Mouse (Mus musculus) thymus, postnatal 25 days (tissue): ENCODE measurements around the gene Dapp1.
"Not testable (repeated sequence)": the region's sequence is repeated elsewhere in the genome, so short reads cannot be mapped to it uniquely, and the experiment has no call there.

Experiments used
- DNase-seq: peaks from one replicate; pipeline ENCODE4 v3.0.0; 2022

Dapp1 gene

DNA sequence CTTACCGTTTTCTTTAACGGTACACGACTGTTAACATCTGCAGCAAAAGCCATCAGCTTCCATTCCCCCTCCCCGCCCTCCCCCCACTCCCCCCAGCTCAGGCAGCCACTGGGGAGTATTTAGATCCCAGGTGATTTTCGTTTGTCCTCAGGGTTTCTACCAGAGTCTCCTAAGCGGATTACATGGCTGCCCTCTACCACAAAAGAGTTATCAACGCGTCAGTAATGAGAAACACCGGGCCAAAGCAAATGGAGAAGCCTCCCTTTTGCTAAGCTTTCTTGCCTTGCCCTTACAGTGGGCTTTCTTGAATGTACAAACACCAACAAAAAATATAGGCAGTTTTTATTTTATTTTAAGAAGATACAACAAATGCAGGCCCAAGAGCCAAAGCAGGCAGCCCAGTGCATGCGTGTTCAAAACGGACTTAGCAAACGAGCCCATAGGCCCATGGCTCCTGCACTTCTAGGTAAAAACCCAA, 63.6 kb downstream of the Dapp1 start:
- DNase-seq: no peak

DNA sequence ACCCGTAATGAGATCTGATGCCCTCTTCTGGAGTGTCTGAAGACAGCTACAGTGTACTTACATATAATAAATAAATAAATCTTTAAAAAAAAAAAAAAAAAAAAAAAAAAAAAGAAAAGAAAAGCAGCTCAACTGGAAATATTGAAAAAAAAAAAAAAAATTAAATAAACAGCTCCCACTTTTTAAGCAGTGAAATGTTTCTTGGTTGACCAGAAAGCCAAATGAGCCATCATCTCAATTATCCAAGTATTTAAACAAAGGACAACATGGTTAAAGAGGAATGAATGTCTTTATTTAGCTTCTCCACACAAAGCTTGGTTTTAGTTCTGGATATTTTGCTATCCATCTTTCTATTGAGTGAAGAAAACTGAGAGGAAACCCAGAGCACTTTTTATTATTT, 66.8 kb downstream of the Dapp1 start:
- DNase-seq: not testable (repeated sequence)

- no peak for DNase-seq
Observed at GRCm38 (mm10) chr3:137913093-137913492, 68.3 kb downstream of the Dapp1 start.

DNA sequence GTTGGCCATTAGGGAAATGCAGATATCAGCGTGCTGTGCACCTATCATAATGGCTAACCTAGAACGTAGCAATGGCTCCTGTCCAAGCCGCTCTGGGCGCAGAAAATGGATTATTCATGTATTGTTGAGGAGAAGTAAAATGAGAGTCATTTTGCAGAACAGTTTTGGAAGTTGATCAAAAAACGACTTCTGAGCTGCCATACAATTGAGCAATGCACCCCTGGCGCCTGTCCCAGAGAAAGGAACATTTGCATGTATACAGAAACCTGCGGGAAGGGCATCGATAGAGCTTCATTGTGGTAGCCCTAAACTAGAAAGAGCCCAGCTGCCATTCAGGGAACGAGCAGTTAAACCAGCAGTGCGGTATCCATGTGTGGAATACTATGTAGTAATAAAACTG, 81.2 kb downstream of the Dapp1 start:
- DNase-seq: no peak

- DNase-seq: no peak
Observed at GRCm38 (mm10) chr3:137897685-137898084, 83.7 kb downstream of the Dapp1 start.

GRCm38 (mm10) chr3:137896867-137897266, 84.5 kb downstream of the Dapp1 start:
- DNase-seq: no peak

- no peak for DNase-seq
Observed at GRCm38 (mm10) chr3:137896386-137896785, 85.0 kb downstream of the Dapp1 start.

GRCm38 (mm10) chr3:137895196-137895595, 86.1 kb downstream of the Dapp1 start:
- DNase-seq: peak; percentile 31

GRCm38 (mm10) chr3:137893789-137894188, 87.6 kb downstream of the Dapp1 start:
- no peak for DNase-seq

GRCm38 (mm10) chr3:137892118-137892517, 89.2 kb downstream of the Dapp1 start:
- no peak for DNase-seq

DNA sequence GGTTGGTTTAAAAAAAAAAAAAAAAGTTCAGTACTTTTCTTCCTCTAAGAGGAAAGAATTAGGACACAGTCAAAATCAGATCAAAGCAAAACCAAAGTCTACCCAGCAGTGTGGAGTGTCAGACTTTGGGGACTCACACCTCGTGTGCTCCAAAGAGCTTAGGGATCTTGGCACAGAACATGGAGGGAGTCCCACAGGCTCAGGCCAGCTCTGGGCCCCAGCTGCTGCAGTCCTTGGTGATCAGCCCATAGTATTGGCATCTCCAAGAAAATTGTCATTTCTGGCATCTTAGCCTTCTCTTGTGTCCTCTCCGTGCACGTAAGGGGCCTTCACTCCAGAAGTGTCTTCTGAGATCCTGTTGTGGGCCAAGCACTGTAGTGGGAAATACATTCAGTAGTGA, 90.3 kb downstream of the Dapp1 start:
- DNase-seq: no peak

GRCm38 (mm10) chr3:137887961-137888360, 93.4 kb downstream of the Dapp1 start:
- DNase-seq: no peak

DNA sequence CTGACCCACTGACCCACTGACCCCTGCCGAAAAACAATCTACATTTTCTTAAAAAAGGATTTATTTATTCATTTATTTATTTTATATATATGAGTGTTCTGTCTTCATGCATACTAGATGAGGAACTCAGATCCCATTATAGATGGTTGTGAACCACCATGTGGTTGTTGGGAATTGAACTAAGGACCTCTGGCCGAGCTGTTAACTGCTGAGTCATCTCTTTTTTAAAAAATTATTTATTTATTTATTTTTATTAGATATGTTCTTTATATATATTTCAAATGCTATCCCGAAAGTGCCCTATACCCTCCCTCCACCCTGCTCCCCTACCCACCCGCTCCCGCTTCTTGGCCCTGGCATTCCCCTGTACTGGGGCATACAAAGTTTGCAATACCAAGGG, 100.3 kb downstream of the Dapp1 start:
- DNase-seq: no peak
